Mouse (Mus musculus) spleen, postnatal 10 days (tissue): ENCODE measurements around the gene Ptgdr.
"Not testable (repeated sequence)": the region's sequence is repeated elsewhere in the genome, so short reads cannot be mapped to it uniquely, and the experiment has no call there.

ENCODE experiments used
- DNase-seq, 2 experiments: peaks; one replicate each; pipeline ENCODE4 v3.0.0; 2021 to 2022; ENCODE audit warnings: low spot score in 2 of 2

Gene Ptgdr

GRCm38 (mm10) chr14:44858868-44859613 lies at the start of gene Ptgdr:
Gene Ptgdr (minus strand): TSS chr14:44859375.
- DNase-seq: no peak

GRCm38 (mm10) chr14:44907774-44908173 lies 48.6 kb upstream of the Ptgdr start:
- DNase-seq: no peak

GRCm38 (mm10) chr14:44904199-44904598 lies 45.0 kb upstream of the Ptgdr start:
- DNase-seq: no peak

- DNase-seq: not testable (repeated sequence)
Measured at GRCm38 (mm10) chr14:44901735-44902134, 42.6 kb upstream of the Ptgdr start.

- DNase-seq: no peak
Measured at GRCm38 (mm10) chr14:44891387-44892132, 32.4 kb upstream of the Ptgdr start.

- DNase-seq: no peak
Measured at GRCm38 (mm10) chr14:44869686-44870085, 10.5 kb upstream of the Ptgdr start.

- no peak for DNase-seq
Measured at GRCm38 (mm10) chr14:44865661-44866060, 6.5 kb upstream of the Ptgdr start.

GRCm38 (mm10) chr14:44863086-44863485 lies 3.9 kb upstream of the Ptgdr start:
- DNase-seq: no peak

- no peak for DNase-seq
Measured at GRCm38 (mm10) chr14:44861161-44861560, 2.0 kb upstream of the Ptgdr start.

GRCm38 (mm10) chr14:44858372-44858771 lies 803 bp downstream of the Ptgdr start:
- DNase-seq: no peak

GRCm38 (mm10) chr14:44850637-44851036 lies 8.5 kb downstream of the Ptgdr start:
- DNase-seq: not testable (repeated sequence)

- DNase-seq: no peak
Measured at GRCm38 (mm10) chr14:44847740-44848139, 11.4 kb downstream of the Ptgdr start.

- DNase-seq: no peak
Measured at GRCm38 (mm10) chr14:44846558-44847263, 12.5 kb downstream of the Ptgdr start.

- no peak for DNase-seq
Measured at GRCm38 (mm10) chr14:44843768-44844755, 15.1 kb downstream of the Ptgdr start.

GRCm38 (mm10) chr14:44838685-44839084 lies 20.5 kb downstream of the Ptgdr start:
- no peak for DNase-seq

GRCm38 (mm10) chr14:44835132-44835531 lies 24.0 kb downstream of the Ptgdr start:
- no peak for DNase-seq

- not testable (repeated sequence) for DNase-seq
Measured at GRCm38 (mm10) chr14:44834134-44834533, 25.0 kb downstream of the Ptgdr start.

- DNase-seq: not testable (repeated sequence)
Measured at GRCm38 (mm10) chr14:44833096-44833495, 26.1 kb downstream of the Ptgdr start.

- DNase-seq: no peak
Measured at GRCm38 (mm10) chr14:44827736-44828135, 31.4 kb downstream of the Ptgdr start.

- DNase-seq: no peak
Measured at GRCm38 (mm10) chr14:44821177-44822057, 37.8 kb downstream of the Ptgdr start.
